Mouse (Mus musculus): ENCODE data around the gene Nos3.

DNA sequence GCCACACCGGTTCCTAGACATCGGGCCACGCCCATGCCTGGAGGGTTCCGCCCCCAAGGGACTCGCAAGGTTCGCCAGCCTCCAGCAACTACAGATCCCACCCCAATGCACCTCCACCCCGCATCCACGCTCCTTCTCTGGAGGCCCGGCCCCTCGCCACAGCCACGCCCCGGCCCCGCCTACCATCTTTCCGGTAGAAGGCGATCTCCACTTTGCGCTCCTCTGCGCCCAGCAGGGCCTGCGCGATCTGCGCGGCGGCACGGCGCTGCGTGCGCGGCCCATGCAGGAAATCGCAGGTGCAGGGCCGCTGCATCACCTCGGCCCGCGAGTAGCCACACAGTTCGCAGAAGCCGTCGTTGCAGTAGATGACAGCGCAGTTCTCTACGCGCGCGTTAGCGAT lies 16.5 kb upstream of the Nos3 start:
- TF ChIP-seq CTCF (IDR thresholded peaks at IDR 0.05; ENCODE audit: extremely low read depth, insufficient read length, insufficient replicate concordance, low read depth, low read length) (no peak), POLR2A (IDR thresholded peaks at IDR 0.05; ENCODE audit: low read depth, low read length) (peak; percentile 45; the same call in 1 of the 2 replicates)
